Mouse (Mus musculus) Patski (cell line): Measurements from ENCODE around the gene Vamp2. TPM values are rescaled to one million over a fixed set of nuclear protein-coding genes. Genes with fewer than 3 reads are reported as not detected.

ENCODE experiments used
- ATAC-seq: fragments of 100-300 bp; one replicate; pipeline ENCODE4 v1.8.0; 2021
- CTCF ChIA-PET: fragments of 350-600 bp; sonication (Branson Sonifier 250); formaldehyde crosslinking; loops from one replicate; lab custom pipeline; 2022; ENCODE audit warnings: inconsistent platforms; lab: Charles Lee
- POLR2A ChIA-PET: fragments of 350-600 bp; sonication (Branson Sonifier 250); formaldehyde crosslinking; loops from one replicate; lab custom pipeline; 2022; ENCODE audit warnings: antibody characterized with exemption, inconsistent platforms; lab: Charles Lee
- DNase-seq: peaks from one replicate; pipeline ENCODE4 v3.0.0-alpha.2; 2011; ENCODE audit warnings: low read depth, low spot score
- H3K27me3 ChIP-seq: fragments of 371-371 bp; one replicate; pipeline ENCODE4 v1.5.1; 2021
- CTCF ChIP-seq: fragments of 100-300 bp; IDR thresholded peaks from one replicate; pipeline ENCODE4 v1.5.1; 2021
- in situ Hi-C: fragments of 300-500 bp; cut with MboI; formaldehyde crosslinking; loops from 3 replicates; pipeline ENCODE4 v1.11.1; 2018; ENCODE audit warnings: low pct_unique_long_range_greater_than_20kb, mixed read lengths
- polyA plus RNA-seq: library from polyadenylated mRNA; unstranded; gene quantifications from one replicate; pipeline ENCODE4 v1.2.3, GENCODE M21; 2021

Vamp2 gene
- polyA plus RNA-seq, 1 experiment from 2014 or later, result 62.4 TPM

DNA sequence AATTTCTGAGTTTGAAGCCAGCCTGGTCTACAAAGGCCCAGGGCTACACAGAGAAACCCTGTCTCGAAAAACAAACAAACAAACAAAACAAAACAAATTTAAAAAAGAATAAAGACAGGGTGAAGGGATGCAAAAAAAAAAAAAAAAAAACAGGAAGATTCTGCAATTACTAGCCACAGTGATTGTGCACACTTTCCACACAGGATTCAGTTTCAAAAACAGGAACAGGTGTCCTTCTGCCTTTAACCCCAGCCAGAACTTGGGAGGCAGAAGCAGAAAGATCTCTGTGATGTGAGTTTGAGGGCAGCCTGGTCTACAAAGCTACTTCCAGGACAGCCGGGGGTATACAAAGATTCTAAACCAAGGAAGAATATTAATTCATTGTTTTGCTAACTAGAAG, 30.0 kb upstream of the Vamp2 start:
- in situ Hi-C loops, result no loop called here
- ATAC-seq, result no peak
- CTCF ChIA-PET, result interaction anchor here (1.3 to 1.5 kb wide), 2 partner anchors 11 to 14 kb away, joined by 3 read pairs; no protein-coding TSS in a partner anchor
- POLR2A ChIA-PET, result interaction anchor here (2.0 kb wide), 1 partner anchor 12 kb away, joined by 8 read pairs; the partner anchor contains the start of gene Aurkb
- no peak for DNase-seq
- TF ChIP-seq CTCF, result no peak
- no peaks in the 10 kb centered on the region for H3K27me3 ChIP-seq

DNA sequence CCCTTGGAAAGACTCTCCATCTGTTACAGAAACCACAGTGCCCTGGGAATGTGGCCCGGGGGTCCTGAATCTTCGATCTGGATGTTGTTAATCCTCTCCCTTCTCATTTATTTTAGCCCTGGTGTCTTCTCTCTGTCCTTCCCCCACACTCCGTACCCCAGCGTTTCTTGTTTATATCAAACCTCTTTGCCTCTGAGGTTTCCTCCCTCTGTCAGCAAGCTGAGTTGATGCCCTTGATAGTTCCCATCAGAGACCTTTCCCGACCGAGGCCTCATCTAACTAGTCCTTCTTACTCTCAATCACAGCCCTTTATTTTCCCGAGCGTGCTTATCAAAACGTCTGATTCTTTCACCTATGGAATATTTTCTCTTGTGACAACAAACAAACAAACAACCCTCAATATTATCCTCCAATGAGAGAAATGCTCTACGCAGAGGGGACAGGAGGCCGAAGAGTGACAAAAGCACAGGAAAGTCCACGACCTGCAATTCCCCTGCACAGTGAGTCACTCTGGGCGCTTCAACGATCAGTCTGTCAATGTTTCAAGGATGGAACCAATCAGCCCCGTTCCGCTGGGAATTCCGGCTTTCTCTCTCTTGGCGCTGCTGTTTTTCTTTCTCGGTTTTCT, 29.4 kb upstream of the Vamp2 start:
- DNase-seq (no peak), ATAC-seq (peak; percentile 8)
- in situ Hi-C loops, result no loop called here
- CTCF ChIA-PET, result interaction anchor here (0.9 to 1.8 kb wide), 6 partner anchors 8 to 55 kb away, joined by 3 to 5 read pairs (median 4); no protein-coding TSS in a partner anchor
- no peaks in the 10 kb centered on the region for H3K27me3 ChIP-seq
- no peak for TF ChIP-seq CTCF
- POLR2A ChIA-PET, result interaction anchor here (1.4 to 2.3 kb wide), 5 partner anchors 8 to 20 kb away, joined by 4 to 13 read pairs (median 8); partner anchors contain the start of gene Aurkb

DNA sequence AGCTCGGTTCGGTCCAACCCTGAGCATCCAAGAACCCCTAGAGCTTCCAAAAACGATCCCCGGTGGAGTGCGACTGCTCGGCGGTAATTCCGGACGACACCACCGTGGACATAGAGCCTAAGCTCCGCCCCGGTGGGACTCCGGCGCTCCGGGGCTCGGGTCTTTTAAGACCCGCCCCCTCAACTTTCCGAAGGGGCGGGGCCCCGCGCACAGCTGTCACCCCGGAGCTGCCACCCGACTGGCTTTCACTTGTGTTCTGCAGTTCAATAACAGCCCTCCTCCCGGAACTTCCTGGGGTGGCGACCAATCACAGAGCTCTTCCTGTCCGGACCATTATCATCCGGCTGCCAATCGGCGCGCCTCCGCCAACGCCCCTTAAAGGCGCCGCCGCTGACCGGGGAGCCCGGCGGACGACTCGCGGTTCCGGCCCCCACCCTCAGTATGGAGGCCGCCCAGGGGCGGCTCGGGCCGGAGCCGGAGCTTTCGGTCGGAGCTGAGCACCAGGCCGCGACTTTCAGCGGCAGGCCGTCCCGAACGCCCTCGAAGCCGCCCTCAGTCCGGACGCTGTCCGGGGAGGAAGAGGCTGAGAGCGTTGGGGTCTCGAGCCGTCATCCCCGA, 28.8 kb upstream of the Vamp2 start, which contains the start of gene Borcs6:
Borcs6 (plus strand) TSS at position 361 of the 618 bp plus-strand sequence.
- no peak for DNase-seq
- peak; percentile 86 for ATAC-seq
- no peak for TF ChIP-seq CTCF
- CTCF ChIA-PET, result interaction anchor here (0.9 to 1.8 kb wide), 5 partner anchors 9 to 54 kb away, joined by 3 to 5 read pairs (median 4); no protein-coding TSS in a partner anchor
- POLR2A ChIA-PET, result interaction anchor here (0.7 to 2.3 kb wide), 8 partner anchors 9 to 65 kb away, joined by 3 to 13 read pairs (median 5); partner anchors contain the start of gene Aurkb
- H3K27me3 ChIP-seq, result no peaks in the 10 kb centered on the region
- in situ Hi-C loops, result no loop called here

DNA sequence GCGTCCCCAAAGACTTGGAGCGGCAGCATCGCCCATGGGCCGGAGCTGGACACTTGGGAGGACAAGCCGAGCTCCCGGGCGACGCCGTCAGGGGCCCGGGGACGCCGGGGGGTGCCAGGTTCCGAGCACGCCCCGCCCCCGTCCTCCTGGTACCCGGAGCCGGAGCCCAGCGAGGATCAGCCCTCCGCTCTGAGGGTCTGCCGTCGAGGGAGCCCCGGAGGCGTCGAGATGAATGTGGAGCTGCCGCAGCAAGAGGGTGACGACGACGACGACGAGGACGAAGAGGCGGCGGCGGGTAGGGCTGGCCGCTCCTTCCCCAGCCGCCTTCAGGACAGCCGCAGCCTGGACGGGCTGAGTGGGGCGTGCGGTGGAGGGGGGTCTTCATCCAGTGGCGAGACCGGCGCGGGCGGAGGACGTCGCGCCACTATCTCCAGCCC, 28.3 kb upstream of the Vamp2 start:
- no peaks in the 10 kb centered on the region for H3K27me3 ChIP-seq
- in situ Hi-C loops, result loop anchor here (10.0 kb wide), 1 partner anchor 185 kb away; no protein-coding TSS in a partner anchor
- CTCF ChIA-PET, result interaction anchor here (1.1 to 1.8 kb wide), 5 partner anchors 9 to 63 kb away, joined by 4 to 5 read pairs (median 4); partner anchors contain the start of gene 9130213A22Rik
- ATAC-seq (no peak), DNase-seq (no peak)
- no peak for TF ChIP-seq CTCF
- POLR2A ChIA-PET, result interaction anchor here (0.7 to 2.3 kb wide), 8 partner anchors 9 to 64 kb away, joined by 3 to 13 read pairs (median 5); partner anchors contain the start of gene Aurkb

- no peak for TF ChIP-seq CTCF
- ChIA-PET CTCF (interaction anchor here (0.7 to 1.8 kb wide), 7 partner anchors 20 to 62 kb away, joined by 3 to 5 read pairs (median 4); partner anchors contain the start of gene 9130213A22Rik), POLR2A (interaction anchor here (1.2 to 2.3 kb wide), 6 partner anchors 10 to 37 kb away, joined by 3 to 13 read pairs (median 5); no protein-coding TSS in a partner anchor)
- DNase-seq (no peak), ATAC-seq (no peak)
- in situ Hi-C loops, result loop anchor here (10.0 kb wide), 1 partner anchor 184 kb away; no protein-coding TSS in a partner anchor
- no peaks in the 10 kb centered on the region for H3K27me3 ChIP-seq
Observed at GRCm38 (mm10) chr11:69060448-69061254, 27.6 kb upstream of the Vamp2 start.

GRCm38 (mm10) chr11:69061255-69061912, 26.9 kb upstream of the Vamp2 start:
- CTCF ChIA-PET, result interaction anchor here (0.7 to 6.7 kb wide), 7 partner anchors 17 to 62 kb away, joined by 3 to 78 read pairs (median 4); partner anchors contain the start of genes 9130213A22Rik, Aloxe3 and Hes7
- TF ChIP-seq CTCF, result no peak
- H3K27me3 ChIP-seq, result no peaks in the 10 kb centered on the region
- in situ Hi-C loops, result loop anchor here (10.0 kb wide), 1 partner anchor 183 kb away; no protein-coding TSS in a partner anchor
- POLR2A ChIA-PET, result interaction anchor here (0.8 kb wide), 1 partner anchor 11 kb away, joined by 4 read pairs; no protein-coding TSS in a partner anchor
- ATAC-seq, result no peak
- DNase-seq, result no peak

DNA sequence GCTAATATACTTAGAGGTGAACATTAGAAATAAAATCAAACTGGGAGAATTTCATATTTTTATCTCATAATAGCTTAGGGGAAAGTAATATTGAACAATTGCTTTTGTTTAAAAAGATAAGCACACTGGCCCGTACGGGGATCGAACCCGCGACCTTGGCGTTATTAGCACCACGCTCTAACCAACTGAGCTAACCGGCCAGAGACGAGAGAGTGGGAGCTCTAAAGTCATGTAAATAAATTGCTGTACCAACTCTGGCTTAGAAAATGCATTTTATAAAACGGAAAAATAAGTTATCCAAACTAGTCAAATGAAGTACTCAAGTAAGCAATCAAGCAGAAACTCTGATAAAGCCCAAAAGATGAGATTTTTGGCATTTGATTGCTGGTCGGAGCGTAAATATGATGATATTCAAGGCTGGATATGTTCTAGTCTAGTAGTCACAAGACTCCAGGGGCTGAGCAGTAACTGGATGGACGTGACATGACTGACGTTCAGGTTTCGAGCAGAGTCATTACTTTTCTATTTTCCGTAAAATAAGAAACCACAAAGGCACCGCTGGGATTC, 26.0 kb upstream of the Vamp2 start:
- H3K27me3 ChIP-seq, result no peaks in the 10 kb centered on the region
- ATAC-seq (no peak), DNase-seq (no peak)
- TF ChIP-seq CTCF, result no peak
- ChIA-PET POLR2A (interaction anchor here (0.7 to 2.9 kb wide), 3 partner anchors 12 to 60 kb away, joined by 3 to 20 read pairs (median 4); partner anchors contain the start of gene 9130213A22Rik), CTCF (interaction anchor here (1.5 to 6.7 kb wide), 3 partner anchors 18 to 61 kb away, joined by 4 to 78 read pairs (median 4); partner anchors contain the start of genes 9130213A22Rik, Aloxe3 and Hes7)
- in situ Hi-C loops, result loop anchor here (10.0 kb wide), 1 partner anchor 183 kb away; no protein-coding TSS in a partner anchor

GRCm38 (mm10) chr11:69062761-69063224, 25.5 kb upstream of the Vamp2 start:
- POLR2A ChIA-PET, result interaction anchor here (0.8 to 2.9 kb wide), 3 partner anchors 31 to 60 kb away, joined by 3 to 20 read pairs (median 7); partner anchors contain the start of gene 9130213A22Rik
- CTCF ChIA-PET, result interaction anchor here (1.3 to 6.7 kb wide), 6 partner anchors 19 to 60 kb away, joined by 3 to 78 read pairs (median 7); partner anchors contain the start of genes 9130213A22Rik, Aloxe3 and Hes7
- ATAC-seq (no peak), DNase-seq (no peak)
- no peaks in the 10 kb centered on the region for H3K27me3 ChIP-seq
- no peak for TF ChIP-seq CTCF
- in situ Hi-C loops, result loop anchor here (10.0 kb wide), 1 partner anchor 182 kb away; no protein-coding TSS in a partner anchor
